Mouse (Mus musculus) brain, adult 2 months (tissue): Measurements from ENCODE around the gene Mgat4d.
"Not testable (repeated sequence)": the region's sequence is repeated elsewhere in the genome, so short reads cannot be mapped to it uniquely, and the experiment has no call there.

Source experiments
- DNase-seq: peaks from one replicate; pipeline ENCODE4 v3.0.0; 2011; ENCODE audit warnings: low read depth, low spot score

Gene Mgat4d

DNA sequence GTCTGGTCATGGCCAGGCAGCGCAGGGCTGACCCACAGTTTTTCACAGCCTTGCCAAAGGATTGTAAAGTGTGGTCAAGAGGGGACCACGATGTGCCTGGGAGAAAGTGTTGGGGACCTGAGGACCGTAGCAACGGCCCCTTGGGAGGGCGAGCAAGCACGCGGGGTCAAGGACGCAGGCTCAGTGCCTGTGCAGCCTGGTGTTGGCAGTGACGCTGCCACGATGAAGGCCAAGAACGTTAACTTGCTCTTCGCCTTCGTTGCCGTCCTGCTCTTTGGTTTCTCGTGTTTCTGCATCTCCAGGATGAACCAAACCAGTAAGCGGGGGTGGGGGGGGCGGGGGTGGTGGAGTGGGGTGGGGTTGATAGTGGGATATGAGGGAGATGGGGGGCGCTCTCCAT is at the start of gene Mgat4d:
Mgat4d (plus strand) TSS at position 209 of the 400 bp plus-strand sequence.
- DNase-seq = no peak

DNA sequence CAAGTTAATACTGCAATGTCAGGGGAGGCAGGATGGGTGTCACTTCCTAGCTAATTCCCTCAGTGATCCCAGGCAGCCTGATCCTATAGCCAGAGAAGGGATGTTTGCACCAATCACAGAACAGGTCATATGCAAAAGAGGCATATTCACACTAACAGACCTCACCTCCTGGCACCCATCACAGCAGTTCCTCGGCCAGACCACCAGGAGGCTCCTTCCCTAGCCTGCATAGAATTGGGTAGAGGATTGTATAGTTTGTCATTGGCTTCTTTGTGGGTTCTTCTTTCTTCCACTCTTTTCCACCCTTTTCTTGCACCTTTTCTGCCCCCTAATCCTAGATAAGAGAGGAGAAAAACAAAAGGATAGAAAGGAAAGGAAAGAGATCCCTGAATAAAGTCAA is 48.1 kb upstream of the Mgat4d start:
- DNase-seq = no peak

DNA sequence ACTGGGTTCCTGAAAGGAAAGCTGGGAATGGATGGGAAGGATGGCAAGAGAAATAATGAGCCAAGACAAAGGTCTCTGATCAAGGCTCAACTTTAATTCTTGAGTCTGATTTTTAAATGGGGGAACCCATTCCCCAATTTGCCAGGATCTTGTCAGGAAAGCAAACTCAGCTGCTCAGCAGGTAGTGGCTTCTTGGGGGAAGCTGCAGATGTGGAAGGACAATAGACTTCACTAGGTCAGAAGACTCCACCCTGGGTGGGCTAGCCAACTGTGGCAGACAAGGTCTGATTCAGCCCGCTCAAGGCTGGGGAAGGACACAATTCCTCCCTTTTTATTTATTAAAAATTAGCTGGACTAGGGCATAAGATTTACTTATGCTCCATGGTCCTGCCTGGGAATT is 43.3 kb upstream of the Mgat4d start:
- DNase-seq = no peak

DNA sequence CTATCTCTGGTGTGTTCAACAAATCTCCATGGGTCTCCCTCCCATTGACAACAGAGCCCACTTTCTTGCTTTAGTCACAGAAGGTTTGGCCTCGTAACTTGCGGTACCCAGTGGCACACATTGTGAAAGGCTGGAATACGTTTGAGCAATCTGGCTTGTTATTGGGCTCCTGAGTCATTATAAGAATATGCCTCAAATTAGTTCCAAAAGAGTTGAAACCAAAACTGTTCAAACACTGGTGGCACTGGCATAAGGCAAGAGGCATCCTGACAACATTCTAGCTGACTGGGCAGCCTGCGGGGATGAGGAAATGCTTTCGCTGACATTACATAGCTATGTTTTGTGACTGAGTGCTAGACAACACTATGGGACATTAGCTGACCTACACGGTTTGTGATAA is 38.4 kb upstream of the Mgat4d start:
- DNase-seq = no peak

DNA sequence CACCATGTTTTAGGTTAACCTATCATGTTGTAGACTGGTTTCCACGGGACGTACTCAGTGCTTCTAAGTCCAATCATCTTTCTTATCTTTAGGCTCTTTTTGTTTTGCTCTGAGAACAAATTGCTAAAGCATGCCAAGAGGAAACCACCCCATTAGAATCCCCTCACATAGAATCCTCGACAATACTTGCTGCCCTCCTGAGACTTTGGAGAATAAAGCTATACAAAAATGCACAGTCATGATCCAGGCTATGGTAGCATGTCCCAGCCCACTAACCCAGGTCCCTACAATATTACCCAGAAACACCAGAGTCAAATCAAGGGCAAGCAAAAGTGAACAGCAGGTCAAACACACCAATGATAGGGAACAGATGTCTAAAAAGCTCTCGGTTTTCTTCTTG is 33.2 kb upstream of the Mgat4d start:
- not testable (repeated sequence) for DNase-seq

DNA sequence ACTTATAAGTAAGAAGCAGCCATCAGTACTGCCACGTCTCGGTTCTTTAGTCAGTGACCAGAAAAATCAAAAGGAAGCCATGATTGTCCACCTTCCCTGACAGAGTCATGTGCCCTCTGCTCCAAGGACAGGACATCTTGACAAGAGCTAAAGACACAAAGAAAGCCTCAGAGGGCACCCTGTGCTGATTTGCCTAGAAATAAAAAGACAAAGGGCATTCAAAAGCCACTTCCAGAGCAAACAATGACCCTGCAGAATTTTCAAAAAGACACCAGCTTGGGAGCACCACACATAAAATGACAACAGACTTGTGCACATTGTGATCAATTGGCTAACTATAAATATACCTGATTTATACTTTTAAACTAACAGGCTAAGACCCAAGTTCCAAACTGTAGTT is 32.6 kb upstream of the Mgat4d start:
- DNase-seq = peak; percentile 12

DNA sequence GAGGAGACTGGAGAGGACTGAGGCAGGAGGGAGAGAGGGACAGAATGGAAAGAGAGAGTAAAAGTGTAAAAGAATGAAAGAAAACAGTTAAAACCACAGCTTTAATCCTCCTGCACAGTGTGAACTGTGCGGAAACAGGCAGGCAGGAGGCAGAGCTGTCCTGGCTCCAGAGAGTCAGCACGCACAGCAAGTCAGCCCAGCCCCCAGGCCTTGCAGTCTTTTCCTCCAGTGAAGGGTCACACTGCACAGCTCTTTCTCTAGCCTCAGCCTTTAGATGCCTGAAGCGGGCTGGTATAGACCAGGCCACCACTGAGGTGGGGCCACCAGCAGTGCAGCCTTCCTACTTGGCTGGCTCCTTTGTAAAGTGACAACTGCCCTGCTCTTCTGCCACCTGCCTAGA is 27.7 kb upstream of the Mgat4d start:
- no peak for DNase-seq

DNA sequence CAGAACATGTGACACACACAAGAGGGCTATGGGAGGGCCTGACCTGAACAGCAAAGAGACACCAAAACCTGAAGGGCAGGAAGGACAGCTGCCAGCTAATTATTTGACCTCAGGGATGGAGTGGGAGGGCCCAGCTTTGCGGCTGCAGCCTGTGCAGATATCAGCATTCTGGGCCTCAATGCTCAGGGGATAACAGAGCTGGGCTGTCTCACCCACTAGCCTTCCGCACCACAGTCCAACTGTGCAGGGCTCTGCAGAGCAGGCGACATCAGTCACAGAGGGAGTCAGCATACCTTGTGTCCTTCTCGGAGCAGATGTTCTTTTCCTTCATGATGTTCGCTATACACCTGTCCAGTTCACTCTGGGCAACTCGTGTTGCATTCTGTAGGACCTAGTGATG is 25.9 kb upstream of the Mgat4d start:
- no peak for DNase-seq

DNA sequence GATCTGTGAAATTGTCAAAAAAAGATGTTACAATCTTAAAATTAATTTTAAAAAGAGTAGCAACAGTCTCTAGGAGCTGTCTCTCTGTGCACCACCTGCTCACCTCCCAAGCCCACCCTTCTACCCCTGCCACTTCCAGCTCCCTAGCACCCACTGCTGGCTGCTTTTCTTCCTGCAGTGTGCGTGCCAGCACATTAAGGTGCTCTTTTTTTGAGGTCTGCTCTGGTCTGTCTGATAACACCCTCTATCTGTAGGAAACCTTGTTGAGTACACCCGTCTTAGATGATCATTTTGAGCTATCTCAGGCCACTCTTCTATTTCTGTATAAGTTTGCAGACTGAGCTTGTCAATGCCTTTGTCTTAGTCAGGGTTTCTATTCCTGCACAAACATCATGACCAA is 25.2 kb upstream of the Mgat4d start:
- DNase-seq = no peak

DNA sequence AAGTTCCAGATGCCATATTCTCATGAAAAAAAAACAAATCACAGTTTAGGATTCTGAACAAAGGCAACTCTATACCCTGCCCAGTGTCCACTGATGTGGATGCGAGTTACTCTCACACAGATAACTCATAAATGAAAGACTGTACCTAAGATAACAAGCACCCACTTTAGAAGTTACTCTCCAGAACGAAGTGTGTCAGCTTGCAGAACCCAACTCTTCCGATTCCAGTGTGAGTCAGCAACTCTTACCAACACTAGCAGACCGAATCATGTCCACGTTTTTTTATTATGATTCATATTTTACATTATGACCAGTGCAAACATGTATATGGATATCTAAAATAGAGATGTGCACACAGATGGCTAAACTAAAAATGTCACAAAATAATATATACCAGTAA is 20.4 kb upstream of the Mgat4d start:
- DNase-seq = peak; percentile 21

DNA sequence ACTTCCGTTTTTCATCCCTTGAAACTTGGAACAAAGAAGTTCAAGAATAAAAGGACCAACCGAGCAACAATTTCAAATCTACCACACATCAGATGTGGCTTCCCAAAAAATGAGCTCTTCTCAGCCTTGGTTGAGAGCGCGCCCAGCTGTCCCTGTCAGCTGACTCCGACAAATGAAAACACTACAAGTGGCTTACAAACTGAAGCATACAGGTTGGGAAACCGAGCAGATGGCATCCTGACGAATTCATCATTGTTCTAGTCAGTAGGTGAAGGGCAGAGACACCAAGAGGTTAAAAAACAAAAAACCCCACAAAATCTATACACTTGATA is 16.7 kb upstream of the Mgat4d start:
- DNase-seq = peak; percentile 78

DNA sequence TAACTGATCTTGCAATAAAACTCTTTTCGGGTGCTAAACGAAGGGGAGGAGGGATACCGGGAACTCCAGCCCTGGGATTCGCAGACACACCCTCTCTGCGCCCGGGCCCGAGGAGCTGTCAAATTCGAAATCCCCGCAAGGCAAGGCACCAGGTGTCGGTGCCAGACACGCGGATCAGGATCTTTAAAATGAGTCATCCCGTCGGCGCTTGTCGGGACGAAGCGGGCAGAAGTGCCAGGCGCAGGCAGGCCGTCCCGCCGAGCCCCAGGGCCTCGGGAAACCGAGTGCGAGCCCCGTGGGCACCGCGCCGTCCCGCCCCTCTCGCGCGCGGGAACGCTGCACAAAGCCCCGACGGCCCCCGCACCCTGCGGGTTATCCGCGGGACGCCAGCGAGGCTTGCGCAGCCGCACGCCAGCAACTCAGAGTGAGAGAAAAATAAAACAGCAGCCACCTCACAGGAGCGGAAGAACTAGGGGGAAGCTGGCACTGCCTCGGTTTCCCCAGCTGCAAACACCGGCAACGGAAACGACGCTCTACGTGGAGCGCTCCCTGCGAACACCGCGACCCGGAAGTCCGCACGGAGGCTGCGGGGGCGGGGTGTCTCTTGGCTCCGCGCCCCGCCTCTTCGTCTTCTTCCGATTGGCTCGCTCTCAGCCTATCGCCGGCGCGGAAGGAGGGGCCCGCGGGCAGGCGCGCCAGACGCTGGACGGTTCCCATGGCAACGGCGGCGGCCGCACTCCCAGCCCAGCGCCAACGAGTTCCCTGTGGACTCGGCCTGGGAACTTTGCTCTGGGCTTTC is 16.2 kb upstream of the Mgat4d start, which contains the start of gene Elmod2:
Elmod2 (minus strand) TSS at position 588 of the 799 bp plus-strand sequence.
- DNase-seq = peak; percentile 97

DNA sequence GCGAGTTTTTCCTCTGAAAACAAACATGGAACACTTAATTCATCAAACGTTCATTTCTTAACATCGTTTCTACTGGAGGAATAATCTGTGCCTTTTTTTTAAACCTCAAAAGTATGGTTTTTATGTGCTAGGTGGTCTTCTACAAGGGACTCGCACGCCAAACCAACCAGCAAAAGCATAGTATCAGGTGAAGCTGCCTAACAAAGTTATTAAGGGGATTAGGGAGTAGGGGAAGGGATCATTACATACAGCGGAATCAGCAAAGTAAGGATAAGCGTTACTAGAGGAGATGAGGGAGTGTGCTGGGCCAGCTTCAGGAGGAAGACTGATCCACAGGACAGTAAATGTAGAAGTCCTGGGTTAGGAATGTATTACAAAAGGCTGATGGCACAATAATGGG is 15.4 kb upstream of the Mgat4d start:
- no peak for DNase-seq

DNA sequence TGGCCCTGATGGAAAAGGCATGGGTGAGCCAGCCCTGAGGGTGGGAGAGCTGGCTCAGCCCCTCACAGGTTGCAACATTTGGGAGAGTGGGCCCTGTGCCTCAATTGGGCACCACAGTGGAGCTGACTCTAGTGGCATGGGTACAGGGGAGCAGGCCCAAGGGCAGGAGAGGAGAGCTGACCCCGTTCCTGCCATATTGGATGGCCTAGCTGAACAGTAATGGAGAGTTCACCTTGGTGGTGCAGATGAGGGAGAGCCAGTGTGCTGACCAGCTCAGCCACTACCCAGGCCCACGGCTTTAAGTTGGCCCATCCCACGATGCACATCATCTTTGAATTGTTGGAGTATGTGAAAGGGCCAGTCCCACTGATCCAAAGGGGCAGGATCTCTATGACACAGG is 6.2 kb upstream of the Mgat4d start:
- no peak for DNase-seq

DNA sequence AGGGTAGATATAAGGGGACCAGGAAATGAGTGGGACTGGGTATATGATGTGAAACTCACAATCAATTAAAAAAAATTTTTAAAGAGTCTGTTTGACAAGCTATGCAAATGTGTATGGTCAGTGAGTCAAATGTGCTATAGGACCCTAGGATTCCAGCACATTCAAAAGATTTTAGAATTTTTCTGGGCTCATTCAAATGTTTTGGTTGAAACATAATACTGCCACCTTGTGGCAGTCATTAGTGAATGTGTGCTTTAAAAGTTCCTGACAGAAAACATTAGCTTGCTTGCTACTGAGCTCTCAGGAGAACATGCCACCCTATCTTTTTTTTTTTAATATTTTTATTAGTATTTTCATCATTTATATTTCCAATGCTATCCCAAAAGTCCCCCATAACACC is 5.6 kb upstream of the Mgat4d start:
- DNase-seq = peak; percentile 48

DNA sequence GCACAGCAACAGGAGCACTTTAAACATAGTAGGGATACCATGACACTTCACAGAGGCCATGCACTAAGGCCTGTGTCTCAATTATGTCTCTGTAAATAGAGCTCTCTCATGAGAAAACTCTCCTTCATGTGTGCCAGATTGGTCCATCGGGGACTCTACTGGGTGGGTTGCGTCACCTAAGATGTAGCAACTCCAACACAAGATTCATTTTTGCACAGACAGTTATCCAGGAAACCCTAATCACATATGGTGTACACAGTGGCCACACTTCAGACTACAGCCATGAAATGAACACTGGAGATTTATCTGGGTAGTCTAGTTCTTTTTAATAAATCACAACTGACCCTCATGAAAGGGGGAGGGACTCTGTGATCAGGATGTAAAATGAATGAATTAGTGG is 3.0 kb downstream of the Mgat4d start:
- no peak for DNase-seq

DNA sequence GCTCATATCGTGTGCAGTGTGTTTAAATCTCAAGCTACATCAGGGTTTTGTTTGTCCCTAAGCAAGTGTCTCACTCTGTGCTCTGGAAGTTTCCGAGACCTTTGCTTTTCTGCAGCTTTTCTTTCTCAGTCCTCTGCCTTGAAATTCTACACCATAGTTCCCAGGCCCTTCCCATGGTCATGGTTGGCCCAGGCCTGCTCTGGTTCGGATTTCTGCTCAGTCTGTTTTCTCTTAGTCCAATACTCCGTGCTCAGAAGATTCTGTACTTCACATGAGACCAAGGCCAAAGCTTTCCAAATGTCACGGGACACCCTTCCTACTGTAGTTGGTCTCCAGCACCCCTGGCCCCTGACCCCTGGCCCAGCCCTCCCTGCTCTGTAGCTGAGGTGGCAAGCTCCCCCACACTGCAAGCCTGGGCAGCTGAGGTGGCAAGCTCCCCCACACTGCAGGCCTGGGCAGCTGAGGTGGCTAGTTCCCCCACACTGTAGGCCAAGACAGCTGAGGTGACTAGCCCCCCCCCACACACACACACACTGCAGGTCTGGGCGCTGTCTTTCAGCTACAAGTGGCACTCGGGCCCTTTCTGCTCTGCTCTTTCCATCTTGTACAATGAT is 15.0 kb downstream of the Mgat4d start:
- DNase-seq = no peak

DNA sequence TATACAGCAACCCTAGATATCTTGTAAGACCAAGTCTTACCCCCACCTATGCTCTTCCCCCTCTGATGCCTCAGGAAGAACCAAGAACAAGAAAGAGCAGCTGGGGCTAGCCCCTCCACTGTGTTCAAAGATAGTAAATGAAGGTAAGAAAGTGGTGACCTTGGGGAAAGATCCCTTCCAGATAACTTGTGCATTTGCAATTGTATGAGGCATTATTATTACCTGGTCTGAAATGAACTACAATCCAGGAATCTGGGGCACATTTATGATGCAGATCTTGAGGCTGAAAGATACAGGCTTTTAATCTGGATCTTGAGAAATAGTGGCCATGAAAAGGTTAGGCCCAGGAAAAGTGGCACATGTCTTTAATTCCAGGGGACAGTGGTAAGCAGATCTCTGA is 29.0 kb downstream of the Mgat4d start:
- DNase-seq = no peak

DNA sequence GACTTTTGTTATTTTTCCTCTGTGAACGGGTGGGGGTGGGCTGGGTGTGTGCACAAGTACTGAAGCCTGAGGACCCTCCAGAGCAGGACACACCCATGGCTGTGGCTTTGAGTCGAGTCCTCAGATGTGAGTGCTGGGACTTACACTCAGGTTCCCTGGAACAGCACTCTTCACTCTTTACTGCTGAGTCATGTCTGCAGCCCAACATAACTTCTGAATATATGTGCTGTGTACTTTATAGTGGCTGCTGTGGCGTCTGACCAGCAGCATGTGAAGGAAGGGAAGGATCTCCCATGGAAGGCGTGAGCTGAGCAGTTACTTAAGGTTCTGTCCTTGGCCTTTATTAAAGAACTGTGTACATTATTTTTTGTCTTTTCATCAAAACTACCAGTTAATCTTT is 31.9 kb downstream of the Mgat4d start:
- no peak for DNase-seq

DNA sequence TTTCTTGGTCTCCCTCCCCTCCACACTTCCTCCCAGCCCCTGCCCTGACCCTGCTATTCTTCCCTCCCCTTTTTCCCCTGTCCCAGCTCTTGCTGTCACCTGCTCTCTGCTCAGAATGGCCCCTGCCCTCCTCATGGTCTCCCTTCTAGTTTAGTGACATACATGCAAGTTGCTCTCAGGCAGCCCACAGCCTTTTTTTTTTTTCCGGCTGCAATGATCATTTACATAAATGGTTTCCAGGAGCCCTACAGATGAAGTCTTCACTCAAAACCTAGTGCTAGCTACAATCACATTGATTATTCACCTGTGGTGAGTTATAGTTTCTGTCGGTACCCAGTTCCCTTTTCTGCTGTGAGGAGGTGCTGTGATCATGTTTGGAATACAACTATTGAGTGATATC is 32.7 kb downstream of the Mgat4d start:
- DNase-seq = no peak

DNA sequence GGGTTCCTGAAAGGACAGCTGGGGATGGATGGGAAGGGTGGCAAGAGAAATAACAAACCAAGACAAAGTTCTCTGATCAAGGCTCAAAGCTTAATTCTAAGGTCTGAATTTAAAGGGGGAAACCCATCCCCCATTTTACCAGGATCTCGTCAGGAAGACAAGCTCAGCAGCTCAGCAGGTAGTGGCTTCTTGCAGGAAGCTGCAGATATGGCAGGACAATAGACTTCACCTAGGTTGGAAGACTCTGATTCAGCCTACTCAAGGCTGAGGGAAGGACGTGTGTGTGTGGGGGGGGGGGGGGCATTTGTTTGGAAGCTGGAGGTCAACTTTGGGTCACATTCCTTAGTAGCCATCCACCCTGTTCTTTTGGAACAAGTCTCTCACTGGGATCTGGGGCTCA is 34.6 kb downstream of the Mgat4d start:
- no peak for DNase-seq

DNA sequence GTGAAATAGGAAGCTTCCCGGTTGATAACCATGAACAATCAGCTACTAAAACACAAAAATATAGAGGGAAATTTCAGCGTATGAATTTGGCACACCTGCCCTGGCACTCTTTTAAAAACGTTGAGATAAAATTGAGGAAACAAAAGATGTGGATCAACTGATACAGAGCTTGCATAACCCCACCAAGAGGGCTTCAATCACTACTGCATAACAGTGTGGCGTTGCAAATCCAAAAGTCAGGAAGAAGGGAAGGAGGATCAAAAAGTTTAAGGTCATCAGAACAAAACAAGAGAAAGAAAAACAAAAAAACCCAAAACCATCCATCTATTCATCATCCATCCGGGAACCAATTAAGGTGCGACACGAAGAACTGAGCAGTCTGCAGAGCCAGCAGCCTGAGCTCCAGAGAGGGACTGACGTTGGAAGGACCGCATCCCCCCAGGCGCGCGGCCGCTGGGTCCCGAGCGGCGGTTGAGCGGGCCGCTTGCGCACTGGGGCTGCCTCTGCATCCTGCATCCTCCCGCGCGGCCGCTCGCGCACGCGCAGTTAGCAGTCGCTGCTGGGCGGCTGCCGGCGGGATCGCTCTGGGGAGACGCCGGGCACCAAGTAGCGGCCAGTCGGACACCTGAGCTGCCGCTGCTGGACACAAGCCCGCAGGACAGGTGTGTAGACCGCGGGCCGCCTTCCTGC is 41.2 kb downstream of the Mgat4d start, which contains the start of gene Clgn:
Clgn (plus strand) TSS at position 552 of the 690 bp plus-strand sequence.
- peak; percentile 86 for DNase-seq
